Mouse (Mus musculus): ENCODE data around the gene Thap11. TPM values are rescaled to one million over a fixed set of nuclear protein-coding genes. Genes with fewer than 3 reads are reported as not detected.
A peak's percentile ranks its signal among the peaks of the same experiment; 100 is the strongest.

Gene Thap11
- total RNA-seq, 4 experiments from 2014 or later = 20.4 to 24.1 (median 22.0) TPM

- DNase-seq (ENCODE audit: low spot score in 2 of 2) = peak; percentile 78 to 86
These were observed 45.4 kb downstream of the Thap11 start, which contains the start of gene Pskh1 for GRCm38 (mm10) chr8:105900180-105900940. Pskh1 (plus strand) TSS chr8:105900441.

- DNase-seq (ENCODE audit: low spot score in 2 of 2) = no peak
These were observed 46.1 kb downstream of the Thap11 start for GRCm38 (mm10) chr8:105900941-105901616.

Other genes starting within 250 kb of the Thap11 start
- gene Ripor1, start 249.9 kb upstream of the Thap11 start, total RNA-seq (2022) = 10 to 100 TPM; 15.8 to 17.2 (median 16.6) TPM
- 10 to 100 TPM; 32.9 to 39.2 (median 34.2) TPM for gene Ctcf, start 218.6 kb upstream of the Thap11 start, total RNA-seq (2022)
- gene Agrp, start 217.7 kb upstream of the Thap11 start, total RNA-seq (2022) = not detected
- not detected for gene Carmil2, start 168.9 kb upstream of the Thap11 start, total RNA-seq (2022)
- gene Acd, start 154.0 kb upstream of the Thap11 start, total RNA-seq (2022) = 1 to 10 TPM; 3.4 to 5.8 (median 4.4) TPM
- 1 to 10 TPM; 5.5 to 8.1 (median 6.7) TPM for gene Pard6a, start 154.0 kb upstream of the Thap11 start, total RNA-seq (2022)
- gene 4933405L10Rik, start 147.5 kb upstream of the Thap11 start, total RNA-seq (2022) = not detected
- gene Enkd1, start 146.9 kb upstream of the Thap11 start, total RNA-seq (2022) = under 1 TPM; 0.48 to 0.54 (median 0.52) TPM
- gene Gfod2, start 96.5 kb upstream of the Thap11 start, total RNA-seq (2022) = 1 to 10 TPM; 7.0 to 9.1 (median 8.3) TPM
- gene Ranbp10, start 27.8 kb upstream of the Thap11 start, total RNA-seq (2022) = 10 to 100 TPM; 19.3 to 25.2 (median 23.0) TPM
- gene Tsnaxip1, start 27.4 kb upstream of the Thap11 start, total RNA-seq (2022) = not detected
- gene Cenpt, start 1.9 kb upstream of the Thap11 start, total RNA-seq (2022) = 1 to 10 TPM in 1 of 4 experiments, under 1 TPM in 3; 0.31 to 1.4 (median 0.72) TPM
- 10 to 100 TPM; 21.4 to 44.7 (median 25.5) TPM for gene Nutf2, start 5.4 kb downstream of the Thap11 start, total RNA-seq (2022)
- gene Edc4, start 25.7 kb downstream of the Thap11 start, total RNA-seq (2022) = 10 to 100 TPM; 18.8 to 21.9 (median 20.0) TPM
- gene Nrn1l, start 38.4 kb downstream of the Thap11 start, total RNA-seq (2022) = not detected
- gene Pskh1, start 45.3 kb downstream of the Thap11 start, total RNA-seq (2022) = 10 to 100 TPM; 10.9 to 14.7 (median 12.8) TPM
- gene Ctrl, start 78.7 kb downstream of the Thap11 start, total RNA-seq (2022) = not detected
- 10 to 100 TPM; 15.3 to 22.6 (median 19.7) TPM for gene Psmb10, start 83.3 kb downstream of the Thap11 start, total RNA-seq (2022)
- under 1 TPM in 2 of 4 experiments, not detected in 2; 0.24 to 0.78 TPM for gene Lcat, start 88.2 kb downstream of the Thap11 start, total RNA-seq (2022)
- 10 to 100 TPM; 11.8 to 12.7 (median 12.0) TPM for gene Slc12a4, start 111.0 kb downstream of the Thap11 start, total RNA-seq (2022)
- not detected for gene Dpep3, start 124.3 kb downstream of the Thap11 start, total RNA-seq (2022)
- 10 to 100 TPM; 10.3 to 12.7 (median 10.8) TPM for gene Dus2, start 136.2 kb downstream of the Thap11 start, total RNA-seq (2022)
- not detected for gene Dpep2nb, start 150.8 kb downstream of the Thap11 start, total RNA-seq (2022)
- 10 to 100 TPM; 11.2 to 13.1 (median 11.7) TPM for gene Ddx28, start 156.8 kb downstream of the Thap11 start, total RNA-seq (2022)
- 10 to 100 TPM; 23.6 to 30.5 (median 25.5) TPM for gene Nfatc3, start 203.7 kb downstream of the Thap11 start, total RNA-seq (2022)

Measured in gastrocnemius, adult 8-10 months (tissue).